Mouse (Mus musculus): ENCODE results near the gene Epha2. TPM values are rescaled to one million over a fixed set of nuclear protein-coding genes. Genes with fewer than 3 reads are reported as not detected.

Epha2 gene
- total and polyA plus RNA-seq, 2 experiments from 2014 or later, result 0.39 to 1.4 TPM

- DNase-seq (no peak), ATAC-seq (no peak)
- Histone ChIP-seq H3K4me1 (ENCODE audit: insufficient read depth) (no peaks in the 10 kb centered on the region), H3K36me3 (ENCODE audit: insufficient read depth) (no peaks in the 10 kb centered on the region), H3K27ac (ENCODE audit: low read depth, low read length) (no peak overlapping the region), H3K4me3 (ENCODE audit: low read depth, low read length) (no peak overlapping the region), H3K9me3 (ENCODE audit: low read length) (no peaks in the 10 kb centered on the region), H3K9ac (no peak overlapping the region), H3K27me3 (ENCODE audit: insufficient read depth, low read length) (peaks cover 3% of the 10 kb centered on the region; the same call in 1 of the 2 replicates), H3K4me2 (ENCODE audit: low read depth) (no peak overlapping the region)
- TF ChIP-seq CTCF (IDR thresholded peaks at IDR 0.05; ENCODE audit: low read depth), result no peak
- 21% methylated on average over 8 of the region's 8 CpGs for WGBS
These were observed 17.1 kb upstream of the Epha2 start for GRCm38 (mm10) chr4:141283879-141284411.

GRCm38 (mm10) chr4:141284486-141284885 lies 16.6 kb upstream of the Epha2 start:
- peaks cover 3% of the 10 kb centered on the region; the same call in 1 of the 2 replicates for H3K27me3 ChIP-seq (ENCODE audit: insufficient read depth, low read length)
- no peak overlapping the region for H3K4me2 ChIP-seq (ENCODE audit: low read depth)
- no peak overlapping the region for H3K27ac ChIP-seq (ENCODE audit: low read depth, low read length)
- no peak for TF ChIP-seq CTCF (IDR thresholded peaks at IDR 0.05; ENCODE audit: low read depth)
- H3K4me3 ChIP-seq (ENCODE audit: low read depth, low read length), result no peak overlapping the region
- H3K9ac ChIP-seq, result no peak overlapping the region
- H3K9me3 ChIP-seq (ENCODE audit: low read length), result no peaks in the 10 kb centered on the region
- ATAC-seq (no peak), DNase-seq (no peak)
- H3K36me3 ChIP-seq (ENCODE audit: insufficient read depth), result no peaks in the 10 kb centered on the region
- WGBS, result 70% methylated on average over 3 of the region's 3 CpGs
- no peaks in the 10 kb centered on the region for H3K4me1 ChIP-seq (ENCODE audit: insufficient read depth)

- no peaks in the 10 kb centered on the region for H3K4me1 ChIP-seq (ENCODE audit: insufficient read depth)
- H3K36me3 ChIP-seq (ENCODE audit: insufficient read depth), result no peaks in the 10 kb centered on the region
- H3K9ac ChIP-seq, result no peak overlapping the region
- no peak overlapping the region for H3K4me2 ChIP-seq (ENCODE audit: low read depth)
- H3K4me3 ChIP-seq (ENCODE audit: low read depth, low read length), result no peak overlapping the region
- no peaks in the 10 kb centered on the region for H3K9me3 ChIP-seq (ENCODE audit: low read length)
- no peak for TF ChIP-seq CTCF (IDR thresholded peaks at IDR 0.05; ENCODE audit: low read depth)
- no peak overlapping the region for H3K27ac ChIP-seq (ENCODE audit: low read depth, low read length)
- H3K27me3 ChIP-seq (ENCODE audit: insufficient read depth, low read length), result peaks cover 3% of the 10 kb centered on the region; the same call in 1 of the 2 replicates
- DNase-seq (no peak), ATAC-seq (no peak)
- 19% methylated on average over 8 of the region's 8 CpGs for WGBS
These were observed 15.9 kb upstream of the Epha2 start for GRCm38 (mm10) chr4:141285128-141285527.

- H3K9ac ChIP-seq, result no peak overlapping the region
- no peak overlapping the region for H3K4me3 ChIP-seq (ENCODE audit: low read depth, low read length)
- H3K27ac ChIP-seq (ENCODE audit: low read depth, low read length), result no peak overlapping the region
- H3K27me3 ChIP-seq (ENCODE audit: insufficient read depth, low read length), result peaks cover 6% of the 10 kb centered on the region; the same call in 1 of the 2 replicates
- no peak overlapping the region for H3K4me2 ChIP-seq (ENCODE audit: low read depth)
- no peaks in the 10 kb centered on the region for H3K36me3 ChIP-seq (ENCODE audit: insufficient read depth)
- ATAC-seq, result no peak
- H3K4me1 ChIP-seq (ENCODE audit: insufficient read depth), result no peaks in the 10 kb centered on the region
- TF ChIP-seq CTCF (IDR thresholded peaks at IDR 0.05; ENCODE audit: low read depth), result no peak
- WGBS, result 21% methylated on average over 20 of the region's 20 CpGs
- no peaks in the 10 kb centered on the region for H3K9me3 ChIP-seq (ENCODE audit: low read length)
- DNase-seq, result no peak
These were observed 14.1 kb upstream of the Epha2 start for GRCm38 (mm10) chr4:141286860-141287517.

- Histone ChIP-seq H3K36me3 (ENCODE audit: insufficient read depth) (no peaks in the 10 kb centered on the region), H3K9ac (no peak overlapping the region), H3K9me3 (ENCODE audit: low read length) (no peaks in the 10 kb centered on the region), H3K4me1 (ENCODE audit: insufficient read depth) (no peaks in the 10 kb centered on the region), H3K4me2 (ENCODE audit: low read depth) (no peak overlapping the region), H3K4me3 (ENCODE audit: low read depth, low read length) (no peak overlapping the region), H3K27me3 (ENCODE audit: insufficient read depth, low read length) (peaks cover 10% of the 10 kb centered on the region; the same call in 1 of the 2 replicates), H3K27ac (ENCODE audit: low read depth, low read length) (no peak overlapping the region)
- DNase-seq, result no peak
- TF ChIP-seq CTCF (IDR thresholded peaks at IDR 0.05; ENCODE audit: low read depth), result no peak
- 31% methylated on average over 15 of the region's 15 CpGs for WGBS
- no peak for ATAC-seq
These were observed 13.5 kb upstream of the Epha2 start for GRCm38 (mm10) chr4:141287518-141288004.

GRCm38 (mm10) chr4:141288152-141288551 lies 12.9 kb upstream of the Epha2 start:
- no peaks in the 10 kb centered on the region for H3K9me3 ChIP-seq (ENCODE audit: low read length)
- H3K27ac ChIP-seq (ENCODE audit: low read depth, low read length), result no peak overlapping the region
- no peak overlapping the region for H3K9ac ChIP-seq
- no peak for ATAC-seq
- H3K36me3 ChIP-seq (ENCODE audit: insufficient read depth), result no peaks in the 10 kb centered on the region
- H3K4me3 ChIP-seq (ENCODE audit: low read depth, low read length), result no peak overlapping the region
- no peak overlapping the region for H3K4me2 ChIP-seq (ENCODE audit: low read depth)
- H3K4me1 ChIP-seq (ENCODE audit: insufficient read depth), result no peaks in the 10 kb centered on the region
- no peak for DNase-seq
- 67% methylated on average over 8 of the region's 8 CpGs for WGBS
- no peak for TF ChIP-seq CTCF (IDR thresholded peaks at IDR 0.05; ENCODE audit: low read depth)
- H3K27me3 ChIP-seq (ENCODE audit: insufficient read depth, low read length), result peaks cover 10% of the 10 kb centered on the region; the same call in 1 of the 2 replicates

Measured in forebrain, postnatal 0 days (tissue).